Mouse (Mus musculus) intestine, embryonic 14.5 days (tissue): Measurements from ENCODE around the gene Abcb8. TPM values are rescaled to one million over a fixed set of nuclear protein-coding genes. Genes with fewer than 3 reads are reported as not detected.

Experiments used
- ATAC-seq: fragments of 200-750 bp; cut with Nextera tagmentation; replicated peaks from 2 replicates; pipeline ENCODE4 v1.8.0; 2017; ENCODE audit warnings: low read depth, moderate number of reproducible peaks, moderate TSS enrichment, moderate library complexity; ENCODE audit not compliant: low FRiP score, low TSS enrichment
- DNase-seq: peaks from one replicate; pipeline ENCODE4 v3.0.0-alpha.2; 2018; ENCODE audit warnings: low spot score
- H3K27ac ChIP-seq: fragments of 300-500 bp; sonication (generic); 2 replicates; pipeline ENCODE4 v1.5.1; 2014; ENCODE audit warnings: low read depth, mild to moderate bottlenecking, control low read depth
- H3K27me3 ChIP-seq: fragments of 300-500 bp; sonication (generic); replicated peaks from 2 replicates; pipeline ENCODE4 v1.6.1; 2014; ENCODE audit warnings: low read length, control low read depth; ENCODE audit not compliant: control insufficient read depth, insufficient read depth
- H3K36me3 ChIP-seq: fragments of 300-500 bp; sonication (generic); 2 replicates; pipeline ENCODE4 v1.6.1; 2014; ENCODE audit warnings: low read length, control low read depth; ENCODE audit not compliant: control insufficient read depth, insufficient read depth
- H3K4me1 ChIP-seq: fragments of 300-500 bp; sonication (generic); replicated peaks from 2 replicates; pipeline ENCODE4 v1.6.1; 2014; ENCODE audit warnings: low read length, control low read depth, mixed read lengths; ENCODE audit not compliant: control insufficient read depth, insufficient read depth
- H3K4me2 ChIP-seq: fragments of 300-500 bp; sonication (generic); 2 replicates; pipeline ENCODE4 v1.6.1; 2014; ENCODE audit warnings: low read length
- H3K4me3 ChIP-seq: fragments of 300-500 bp; sonication (generic); 2 replicates; pipeline ENCODE4 v1.5.1; 2014; ENCODE audit warnings: low read depth, low read length, control low read depth, mixed read lengths
- H3K9ac ChIP-seq: fragments of 300-500 bp; sonication (generic); 2 replicates; pipeline ENCODE4 v1.6.1; 2014; ENCODE audit warnings: mild to moderate bottlenecking, low read length
- H3K9me3 ChIP-seq: fragments of 300-500 bp; sonication (generic); 2 replicates; pipeline ENCODE4 v1.6.1; 2016; ENCODE audit warnings: low read length, control low read depth; ENCODE audit not compliant: control insufficient read depth
- WGBS: fragments of 180-500 bp; shearing (Covaris S2); extraction: QIAGEN DNeasy Blood & Tissue Kit; methylation state at CpG from one replicate; pipeline ENCODE4 v1.1.7; 2014; 5-methylcytosine and 5-hydroxymethylcytosine counted together
- polyA plus RNA-seq: library from polyadenylated mRNA; unstranded; fragments of >200 nt; fragmentation: Nextera tagmentation; extraction: Ambion mirVana; gene quantifications from 2 replicates; pipeline ENCODE4 v1.2.1, GENCODE M21; 2014

Abcb8 gene
- polyA plus RNA-seq: 56.4 and 64.0 TPM in 2 replicates

- peak within 1 kb of the TSS; percentile 51 for H3K9ac ChIP-seq
Measured at GRCm38 (mm10) chr5:24393392-24393997, at the start of gene Abcb8. Gene Abcb8, plus strand, starts transcription at chr5:24393663.

DNA sequence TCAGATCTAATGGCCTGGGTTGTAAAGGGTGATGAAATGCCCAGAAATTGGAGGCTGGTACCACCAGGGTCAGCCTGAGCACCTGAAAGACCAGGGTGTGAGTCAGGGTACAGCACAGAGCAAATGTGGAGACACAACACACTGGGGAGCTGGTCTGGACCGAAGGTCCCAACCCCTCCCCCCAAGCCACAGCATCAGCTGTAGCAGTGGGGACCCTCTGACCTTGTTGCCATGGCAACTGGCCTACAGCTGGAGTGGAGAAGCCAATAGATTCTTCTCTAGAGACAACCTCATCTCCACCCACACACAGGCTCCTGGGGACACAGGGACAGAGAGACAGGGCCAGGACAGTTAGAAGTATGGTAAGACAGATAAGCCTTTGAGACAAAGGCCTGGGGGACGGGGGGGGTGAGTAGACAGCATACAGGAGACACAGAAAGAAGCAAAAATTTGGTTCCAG is 49.5 kb upstream of the Abcb8 start:
- Histone ChIP-seq H3K27ac (peak overlapping the region; percentile 88), H3K4me3 (no peak overlapping the region)
- WGBS: 8% methylated on average over 2 of the region's 2 CpGs

More at GRCm38 (mm10) chr5:24393392-24393997, at the start of gene Abcb8:
- Histone ChIP-seq H3K27me3 (0 out of 2 replicates have a peak, but pooled peaks cover 2% of the 10 kb centered on the region), H3K4me3 (peak within 1 kb of the TSS; percentile 61), H3K4me2 (peak within 1 kb of the TSS; percentile 56), H3K9me3 (no peaks in the 10 kb centered on the region), H3K27ac (peak within 1 kb of the TSS; percentile 72), H3K4me1 (peaks cover 9% of the 10 kb centered on the region), H3K36me3 (no peaks in the 10 kb centered on the region)
- no peak for ATAC-seq
- DNase-seq: peak; percentile 84
- 24% methylated on average over 7 of the region's 7 CpGs for WGBS

DNA sequence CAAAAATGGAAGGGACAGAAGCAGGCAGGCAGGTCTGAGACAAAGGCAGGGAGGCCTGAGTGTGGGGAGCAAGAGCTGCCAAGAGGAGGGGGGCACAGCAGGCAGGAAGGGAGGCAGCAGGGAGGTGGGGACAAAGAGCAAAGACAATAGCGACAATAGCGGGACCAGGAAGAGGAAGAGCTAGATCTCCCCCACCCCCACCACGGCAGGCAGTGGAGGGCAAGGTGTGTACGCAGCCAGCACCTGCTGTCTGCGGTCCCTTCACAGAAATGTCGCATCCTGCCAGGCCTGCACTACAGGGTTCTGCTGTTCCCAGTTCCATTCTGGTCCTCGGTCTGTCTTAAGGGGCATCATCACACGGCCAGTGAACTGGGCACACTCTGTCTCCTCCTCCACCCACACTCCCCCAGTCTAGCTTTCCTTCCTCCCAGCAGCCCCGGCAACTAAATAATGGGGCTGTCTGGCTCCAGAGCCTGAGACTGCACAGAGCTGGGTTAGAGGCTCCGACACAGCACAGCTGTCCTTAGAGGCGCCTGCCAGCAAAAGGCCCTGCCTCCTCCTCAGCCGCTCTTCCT is 48.9 kb upstream of the Abcb8 start:
- H3K4me2 ChIP-seq: peak overlapping the region; percentile 38
- ATAC-seq (peak; percentile 66), DNase-seq (peak; percentile 74)
- no peak overlapping the region for H3K4me3 ChIP-seq
- H3K4me1 ChIP-seq: peaks cover 51% of the 10 kb centered on the region
- WGBS: 13% methylated on average over 10 of the region's 12 CpGs
- peak overlapping the region; percentile 88 for H3K27ac ChIP-seq
- H3K9ac ChIP-seq: no peak overlapping the region
- H3K36me3 ChIP-seq: 0 out of 2 replicates have a peak, but pooled peaks cover 7% of the 10 kb centered on the region
- no peaks in the 10 kb centered on the region for H3K27me3 ChIP-seq
- no peaks in the 10 kb centered on the region for H3K9me3 ChIP-seq

More for the DNA sequence above, 49.5 kb upstream of the Abcb8 start:
- DNase-seq: peak; percentile 63
- Histone ChIP-seq H3K4me1 (peaks cover 46% of the 10 kb centered on the region), H3K27me3 (no peaks in the 10 kb centered on the region), H3K4me2 (peak overlapping the region; percentile 38), H3K9ac (no peak overlapping the region), H3K9me3 (no peaks in the 10 kb centered on the region), H3K36me3 (0 out of 2 replicates have a peak, but pooled peaks cover 9% of the 10 kb centered on the region)
- no peak for ATAC-seq

DNA sequence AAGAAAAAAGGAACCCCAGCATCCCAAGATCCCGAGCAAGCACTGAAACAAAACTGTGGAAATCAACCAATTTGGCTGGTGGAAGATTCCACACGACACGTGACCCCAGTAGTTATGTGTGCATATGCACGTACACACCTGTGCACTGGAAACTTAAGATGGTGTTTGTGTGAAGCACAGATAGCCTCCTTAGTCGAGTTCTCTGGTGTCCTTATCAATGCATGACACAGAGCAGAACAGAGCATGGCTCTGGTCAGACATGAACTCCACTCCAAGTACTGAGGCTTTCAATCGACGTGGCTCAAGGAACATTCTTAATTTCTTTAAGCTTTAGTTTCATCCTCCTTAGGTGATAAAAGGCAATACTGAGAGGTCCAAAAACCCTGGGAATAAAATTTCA is 47.1 kb upstream of the Abcb8 start:
- Histone ChIP-seq H3K4me2 (no peak overlapping the region), H3K4me3 (no peak overlapping the region), H3K36me3 (0 out of 2 replicates have a peak, but pooled peaks cover 3% of the 10 kb centered on the region), H3K27ac (no peak overlapping the region), H3K9me3 (no peaks in the 10 kb centered on the region), H3K27me3 (no peaks in the 10 kb centered on the region), H3K4me1 (peaks cover 64% of the 10 kb centered on the region), H3K9ac (no peak overlapping the region)
- DNase-seq (no peak), ATAC-seq (no peak)
- 88% methylated on average over 7 of the region's 7 CpGs for WGBS

DNA sequence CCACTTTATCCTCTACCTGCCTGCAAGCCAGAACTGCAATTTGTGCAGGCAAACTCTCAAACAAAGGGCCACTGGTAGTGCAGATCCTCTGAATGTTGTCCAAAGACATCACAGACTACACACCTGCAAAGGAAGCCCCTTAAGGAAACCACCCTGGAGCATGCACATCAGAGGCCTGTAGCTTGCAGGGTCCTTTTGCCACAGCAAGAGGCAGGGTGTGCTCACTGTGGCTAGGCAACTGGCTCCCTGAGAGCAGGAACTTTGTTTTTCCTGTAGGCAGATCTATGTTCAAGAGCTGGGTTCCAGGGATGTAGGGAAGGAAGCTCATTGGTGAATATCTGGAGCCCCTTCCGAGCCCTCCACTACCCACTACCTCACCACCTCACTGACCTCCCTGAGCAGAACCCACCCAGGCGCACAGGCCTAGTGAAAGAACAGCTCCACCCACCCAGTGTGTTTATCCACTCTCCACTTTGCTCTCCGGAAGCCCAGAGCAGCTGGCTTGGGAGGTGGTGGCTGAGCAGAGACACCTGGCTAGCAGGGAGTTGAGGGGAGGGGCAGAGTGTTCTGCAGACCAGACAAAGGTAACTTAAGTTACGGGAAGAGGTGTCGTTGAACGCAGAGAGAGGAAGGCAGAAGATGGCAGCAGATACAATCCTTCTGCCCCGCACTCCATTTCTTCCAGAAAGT is 46.1 kb upstream of the Abcb8 start:
- H3K4me1 ChIP-seq: peaks cover 67% of the 10 kb centered on the region
- no peaks in the 10 kb centered on the region for H3K27me3 ChIP-seq
- 23% methylated on average over 7 of the region's 7 CpGs for WGBS
- H3K9ac ChIP-seq: no peak overlapping the region
- ATAC-seq (no peak), DNase-seq (peak; percentile 64)
- 0 out of 2 replicates have a peak, but pooled peaks cover 3% of the 10 kb centered on the region for H3K36me3 ChIP-seq
- H3K27ac ChIP-seq: peak overlapping the region; percentile 33; the same call in 1 of the 2 replicates
- no peaks in the 10 kb centered on the region for H3K9me3 ChIP-seq
- H3K4me3 ChIP-seq: no peak overlapping the region
- H3K4me2 ChIP-seq: peak overlapping the region; percentile 90

DNA sequence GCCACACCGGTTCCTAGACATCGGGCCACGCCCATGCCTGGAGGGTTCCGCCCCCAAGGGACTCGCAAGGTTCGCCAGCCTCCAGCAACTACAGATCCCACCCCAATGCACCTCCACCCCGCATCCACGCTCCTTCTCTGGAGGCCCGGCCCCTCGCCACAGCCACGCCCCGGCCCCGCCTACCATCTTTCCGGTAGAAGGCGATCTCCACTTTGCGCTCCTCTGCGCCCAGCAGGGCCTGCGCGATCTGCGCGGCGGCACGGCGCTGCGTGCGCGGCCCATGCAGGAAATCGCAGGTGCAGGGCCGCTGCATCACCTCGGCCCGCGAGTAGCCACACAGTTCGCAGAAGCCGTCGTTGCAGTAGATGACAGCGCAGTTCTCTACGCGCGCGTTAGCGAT is 45.3 kb upstream of the Abcb8 start:
- 0 out of 2 replicates have a peak, but pooled peaks cover 3% of the 10 kb centered on the region for H3K36me3 ChIP-seq
- under 1% methylated on average over 36 of the region's 41 CpGs for WGBS
- DNase-seq (peak; percentile 91), ATAC-seq (peak; percentile 40)
- H3K4me2 ChIP-seq: peak overlapping the region; percentile 90
- H3K4me1 ChIP-seq: peaks cover 68% of the 10 kb centered on the region
- H3K9me3 ChIP-seq: no peaks in the 10 kb centered on the region
- peak overlapping the region; percentile 22; the same call in 1 of the 2 replicates for H3K27ac ChIP-seq
- H3K9ac ChIP-seq: 0 out of 2 replicates have a peak overlapping the region, but pooled peaks have one; percentile 13
- no peaks in the 10 kb centered on the region for H3K27me3 ChIP-seq
- H3K4me3 ChIP-seq: peak overlapping the region; percentile 42

DNA sequence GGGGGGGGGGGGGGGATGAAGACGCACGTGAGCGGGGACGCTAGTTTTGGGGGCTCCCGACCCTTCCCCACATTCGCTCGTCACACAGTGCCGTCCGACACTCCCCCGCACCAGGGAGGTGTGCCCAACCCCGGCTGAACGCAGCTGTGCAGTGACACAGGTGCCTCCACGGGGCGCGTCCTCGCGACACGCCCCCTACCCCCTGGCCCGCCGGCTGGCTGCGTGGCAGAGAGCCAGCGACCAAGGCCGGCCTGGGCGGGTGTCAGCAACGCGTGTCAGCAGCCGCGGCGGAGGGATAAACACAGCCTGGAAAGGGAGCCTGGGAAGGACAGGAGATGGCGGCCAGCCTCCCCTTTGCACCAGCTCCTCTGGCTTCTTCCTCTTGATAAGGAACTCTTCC is 44.9 kb upstream of the Abcb8 start:
- no peaks in the 10 kb centered on the region for H3K27me3 ChIP-seq
- H3K27ac ChIP-seq: peak overlapping the region; percentile 27; the same call in 1 of the 2 replicates
- H3K4me1 ChIP-seq: peaks cover 67% of the 10 kb centered on the region
- H3K4me2 ChIP-seq: peak overlapping the region; percentile 90
- no peak for ATAC-seq
- peak overlapping the region; percentile 42 for H3K4me3 ChIP-seq
- H3K9me3 ChIP-seq: no peaks in the 10 kb centered on the region
- 0% methylated on average over 29 of the region's 30 CpGs for WGBS
- H3K36me3 ChIP-seq: 0 out of 2 replicates have a peak, but pooled peaks cover 3% of the 10 kb centered on the region
- H3K9ac ChIP-seq: 0 out of 2 replicates have a peak overlapping the region, but pooled peaks have one; percentile 13
- DNase-seq: peak; percentile 69

DNA sequence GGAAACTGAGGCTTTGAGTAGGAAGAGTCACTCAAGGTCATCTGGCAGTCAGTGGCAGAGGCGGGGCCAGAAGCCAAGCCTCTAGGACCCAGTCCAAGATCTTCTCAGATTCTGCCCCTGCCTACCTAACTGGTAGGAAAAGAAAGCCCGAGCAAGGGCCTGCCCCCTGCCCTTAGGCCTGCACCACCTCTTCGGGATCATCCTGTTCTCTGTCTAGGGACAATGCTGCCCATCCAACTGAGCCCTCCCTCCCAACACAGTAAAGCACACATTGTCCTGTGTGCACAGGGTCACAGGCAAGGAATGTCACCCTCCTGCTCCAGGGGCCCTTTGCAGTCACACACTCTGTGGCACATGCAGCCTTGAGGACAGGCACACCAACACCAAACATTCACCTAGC is 43.4 kb upstream of the Abcb8 start:
- no peaks in the 10 kb centered on the region for H3K9me3 ChIP-seq
- 48% methylated on average over 3 of the region's 3 CpGs for WGBS
- H3K4me2 ChIP-seq: peak overlapping the region; percentile 90
- H3K4me1 ChIP-seq: peaks cover 55% of the 10 kb centered on the region
- DNase-seq (no peak), ATAC-seq (no peak)
- peak overlapping the region; percentile 68; the same call in 1 of the 2 replicates for H3K4me3 ChIP-seq
- H3K9ac ChIP-seq: peak overlapping the region; percentile 74; the same call in 1 of the 2 replicates
- peaks cover 2% of the 10 kb centered on the region; the same call in 1 of the 2 replicates for H3K27me3 ChIP-seq
- H3K36me3 ChIP-seq: 0 out of 2 replicates have a peak, but pooled peaks cover 3% of the 10 kb centered on the region
- no peak overlapping the region for H3K27ac ChIP-seq
